Mouse (Mus musculus): ENCODE data around the gene Maob.

DNA sequence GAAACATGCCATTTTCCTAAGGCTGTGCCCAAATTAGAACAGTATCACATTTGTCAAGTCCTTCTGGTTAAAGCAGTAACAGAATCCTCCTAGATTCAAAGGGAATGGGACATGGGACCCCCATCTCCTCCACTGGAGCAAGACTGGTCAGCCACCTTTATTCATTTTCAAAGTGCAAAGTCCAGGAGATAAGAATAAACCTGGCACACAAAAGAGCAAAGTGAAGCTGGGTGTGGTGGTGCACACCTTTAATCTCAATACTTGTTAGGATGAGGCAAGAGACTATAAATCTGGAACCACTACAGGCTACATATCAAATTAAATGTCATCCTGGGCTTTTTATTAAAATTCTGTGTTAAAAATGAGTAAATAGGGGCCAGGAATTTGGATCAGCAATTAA lies 62.4 kb downstream of the Maob start:
- no peak for TF ChIP-seq CTCF (IDR thresholded peaks at IDR 0.05; ENCODE audit: low read depth, low read length)
- TF ChIP-seq POLR2A (IDR thresholded peaks at IDR 0.05; ENCODE audit: insufficient read depth, low read length), result no peak
- no peak for TF ChIP-seq EP300 (IDR thresholded peaks at IDR 0.05; ENCODE audit: insufficient read depth, low read depth, low read length)
